Comparison of ENCODE assay signal across 13 mouse cellular contexts in genomic region chr2:165634481-165634880, GRCm38 (mm10). TPM values are rescaled to one million over a fixed set of nuclear protein-coding genes. Genes with fewer than 3 reads are reported as not detected.
A peak's percentile ranks its signal among the peaks of the same experiment; 100 is the strongest.
DNase-seq lines count a peak whose midpoint lies in the region; ATAC-seq lines count a peak whose summit lies in the region.
"Had no signal": no experiment of that assay in that cellular context is flagged by ENCODE, and none has a peak within 500 bp of the region (broad histone marks: within the 10 kb centered on the region; RNA-seq: fewer than 3 reads in every experiment).

No protein-coding gene starts in this region.

- H3K27me3 ChIP-seq in hindbrain, embryonic 13.5 days, result no peaks in the 10 kb centered on the region
- H3K27me3 ChIP-seq in hindbrain, embryonic 14.5 days (ENCODE audit: control insufficient read depth, insufficient read depth, low read length), result no peaks in the 10 kb centered on the region
- no peaks in the 10 kb centered on the region for H3K27me3 ChIP-seq in embryonic facial prominence, embryonic 10.5 days (replicated peaks; ENCODE audit: low read depth, poor library complexity, severe bottlenecking)
- no peaks in the 10 kb centered on the region for H3K27me3 ChIP-seq in heart, embryonic 12.5 days (replicated peaks)
- H3K27me3 ChIP-seq: midbrain, embryonic 13.5 days had no signal

- no peak for ATAC-seq in hindbrain, embryonic 13.5 days (ENCODE audit: low FRiP score)
- no peak for ATAC-seq in hindbrain, embryonic 14.5 days (ENCODE audit: low FRiP score)
- no peak for ATAC-seq in heart, embryonic 12.5 days (ENCODE audit: insufficient number of reproducible peaks, low FRiP score)
- ATAC-seq: midbrain, embryonic 13.5 days had no signal

- H3K4me2 ChIP-seq in hindbrain, embryonic 13.5 days, result no peak overlapping the region
- no peak overlapping the region for H3K4me2 ChIP-seq in hindbrain, embryonic 14.5 days (replicated peaks)
- H3K4me2 ChIP-seq in heart, embryonic 12.5 days, result no peak overlapping the region
- H3K4me2 ChIP-seq: liver, embryonic 11.5 days; midbrain, embryonic 13.5 days had no signal

- WGBS in hindbrain, embryonic 13.5 days, result 55% methylated on average over 7 of the region's 7 CpGs
- WGBS in hindbrain, embryonic 14.5 days, result 49% methylated on average over 7 of the region's 7 CpGs
- 66% methylated on average over 7 of the region's 7 CpGs for WGBS in embryonic facial prominence, embryonic 10.5 days
- WGBS in heart, embryonic 12.5 days, result 71% methylated on average over 7 of the region's 7 CpGs

- H3K9me3 ChIP-seq in hindbrain, embryonic 13.5 days, result peaks cover 5% of the 10 kb centered on the region; the same call in 1 of the 2 replicates
- H3K9me3 ChIP-seq in hindbrain, embryonic 14.5 days (ENCODE audit: control insufficient read depth, low read length), result no peaks in the 10 kb centered on the region
- H3K9me3 ChIP-seq in embryonic facial prominence, embryonic 10.5 days, result peaks cover 15% of the 10 kb centered on the region
- H3K9me3 ChIP-seq in heart, embryonic 12.5 days (replicated peaks), result peaks cover 4% of the 10 kb centered on the region
- H3K9me3 ChIP-seq: midbrain, embryonic 13.5 days had no signal

- H3K4me1 ChIP-seq in hindbrain, embryonic 13.5 days (replicated peaks), result peaks cover 18% of the 10 kb centered on the region
- H3K4me1 ChIP-seq in hindbrain, embryonic 14.5 days (replicated peaks; ENCODE audit: control insufficient read depth, insufficient read depth, low read length), result no peaks in the 10 kb centered on the region; the same call in 1 of the 2 replicates
- peaks cover 51% of the 10 kb centered on the region for H3K4me1 ChIP-seq in embryonic facial prominence, embryonic 10.5 days
- peaks cover 4% of the 10 kb centered on the region; the same call in 1 of the 2 replicates for H3K4me1 ChIP-seq in heart, embryonic 12.5 days (replicated peaks)

- no peak overlapping the region for H3K9ac ChIP-seq in hindbrain, embryonic 13.5 days
- H3K9ac ChIP-seq in hindbrain, embryonic 14.5 days, result no peak overlapping the region
- no peak overlapping the region for H3K9ac ChIP-seq in heart, embryonic 12.5 days
- H3K9ac ChIP-seq: midbrain, embryonic 13.5 days had no signal

- H3K4me3 ChIP-seq in hindbrain, embryonic 13.5 days, result no peak overlapping the region
- no peak overlapping the region for H3K4me3 ChIP-seq in hindbrain, embryonic 14.5 days (replicated peaks; ENCODE audit: low read length)
- H3K4me3 ChIP-seq in embryonic facial prominence, embryonic 10.5 days, result no peak overlapping the region
- H3K4me3 ChIP-seq in heart, embryonic 12.5 days, result no peak overlapping the region
- H3K4me3 ChIP-seq: midbrain, embryonic 13.5 days had no signal

- DNase-seq in hindbrain, embryonic 14.5 days (ENCODE audit: low spot score), result no peak
- peak; percentile 43 for DNase-seq in urinary bladder, postnatal 14 days (ENCODE audit: low spot score)
- DNase-seq in urinary bladder, postnatal 36 days (ENCODE audit: low spot score in 2 of 2), result no peak
- DNase-seq in embryonic facial prominence, embryonic 10.5 days (ENCODE audit: low spot score), result no peak
- no peak for DNase-seq in adipocyte (ENCODE audit: low spot score)
- no peak for DNase-seq in heart, adult 18-20 months
- DNase-seq: kidney, adult 2 months; lung, postnatal 14 days had no signal

- no peaks in the 10 kb centered on the region for H3K36me3 ChIP-seq in hindbrain, embryonic 13.5 days
- H3K36me3 ChIP-seq in hindbrain, embryonic 14.5 days (replicated peaks; ENCODE audit: control insufficient read depth, insufficient read depth), result no peaks in the 10 kb centered on the region
- peaks cover 17% of the 10 kb centered on the region for H3K36me3 ChIP-seq in embryonic facial prominence, embryonic 10.5 days (replicated peaks)
- no peaks in the 10 kb centered on the region for H3K36me3 ChIP-seq in heart, embryonic 12.5 days
- H3K36me3 ChIP-seq: midbrain, embryonic 13.5 days had no signal

- H3K27ac ChIP-seq in hindbrain, embryonic 13.5 days, result peak overlapping the region; percentile 6; the same call in 1 of the 2 replicates
- no peak overlapping the region for H3K27ac ChIP-seq in hindbrain, embryonic 14.5 days
- peak overlapping the region; percentile 65; the same call in 1 of the 2 replicates for H3K27ac ChIP-seq in embryonic facial prominence, embryonic 10.5 days (replicated peaks)
- no peak overlapping the region for H3K27ac ChIP-seq in heart, embryonic 12.5 days (ENCODE audit: poor library complexity, severe bottlenecking)
- H3K27ac ChIP-seq: midbrain, embryonic 13.5 days; stomach, postnatal 0 days had no signal

RNA-seq across cellular contexts. Expression of gene Eya2, which starts 39.6 kb away (rescaled TPM):
- 12.8 and 13.1 TPM in 2 replicates for polyA plus RNA-seq in hindbrain, embryonic 13.5 days (2015; fragmentation: Nextera tagmentation; extraction: Ambion mirVana)
- polyA plus RNA-seq in hindbrain, embryonic 14.5 days (2014; fragmentation: Nextera tagmentation; extraction: Ambion mirVana), result 7.9 and 10.0 TPM in 2 replicates
- 38.6 and 41.9 TPM in 2 replicates for polyA plus RNA-seq in embryonic facial prominence, embryonic 10.5 days (2016; fragmentation: Nextera tagmentation; extraction: Ambion mirVana)
- polyA plus RNA-seq in heart, embryonic 12.5 days (2016; fragmentation: Nextera tagmentation; extraction: Ambion mirVana), result 0.13 TPM in 2 replicates
- 1 to 10 TPM; 1.3 to 1.9 TPM for total RNA-seq in heart, adult 18-20 months (2021)

Comparison
In these comparisons a context has a peak if more than half of its experiments do, and no peak if none do; other contexts are left out.
1. H3K27ac ChIP-seq: peak in hindbrain, embryonic 13.5 days (single experiment) and embryonic facial prominence, embryonic 10.5 days (single experiment); none in hindbrain, embryonic 14.5 days (single experiment) and heart, embryonic 12.5 days (single experiment).